Mouse (Mus musculus) liver, adult (tissue): Measurements from ENCODE around the gene Glrx.
A peak's percentile ranks its signal among the peaks of the same experiment; 100 is the strongest.

ENCODE experiments used
- GATA4 ChIP-seq: IDR thresholded peaks from 2 replicates; pipeline ENCODE4 v1.6.1; 2014; ENCODE audit warnings: mild to moderate bottlenecking, low read length; ENCODE audit not compliant: insufficient replicate concordance

Gene Glrx

GRCm38 (mm10) chr13:75859264-75859844 is 19.7 kb downstream of the Glrx start:
- no peak for TF ChIP-seq GATA4

- TF ChIP-seq GATA4 = no peak
These were observed 26.0 kb downstream of the Glrx start for GRCm38 (mm10) chr13:75865486-75866184.

GRCm38 (mm10) chr13:75867876-75868275 is 28.2 kb downstream of the Glrx start:
- no peak for TF ChIP-seq GATA4

GRCm38 (mm10) chr13:75874608-75875376 is 35.1 kb downstream of the Glrx start:
- TF ChIP-seq GATA4 = no peak

GRCm38 (mm10) chr13:75876592-75876991 is 36.9 kb downstream of the Glrx start:
- no peak for TF ChIP-seq GATA4

- TF ChIP-seq GATA4 = no peak
These were observed 38.2 kb downstream of the Glrx start for GRCm38 (mm10) chr13:75877907-75878306.

GRCm38 (mm10) chr13:75879756-75880155 is 40.1 kb downstream of the Glrx start:
- TF ChIP-seq GATA4 = no peak

GRCm38 (mm10) chr13:75880501-75880900 is 40.8 kb downstream of the Glrx start:
- TF ChIP-seq GATA4 = no peak

GRCm38 (mm10) chr13:75883792-75884191 is 44.1 kb downstream of the Glrx start:
- no peak for TF ChIP-seq GATA4

- TF ChIP-seq GATA4 = no peak
These were observed 52.2 kb downstream of the Glrx start for GRCm38 (mm10) chr13:75891868-75892267.

GRCm38 (mm10) chr13:75892291-75892690 is 52.6 kb downstream of the Glrx start:
- no peak for TF ChIP-seq GATA4

- TF ChIP-seq GATA4 = peak; percentile 43; the same call in 1 of the 2 replicates
These were observed 53.2 kb downstream of the Glrx start for GRCm38 (mm10) chr13:75892876-75893275.
